Mouse (Mus musculus): ENCODE measurements around the gene Zfp280d. TPM values are rescaled to one million over a fixed set of nuclear protein-coding genes. Genes with fewer than 3 reads are reported as not detected.
"Not testable (repeated sequence)": the region's sequence is repeated elsewhere in the genome, so short reads cannot be mapped to it uniquely, and the experiment has no call there.

Zfp280d gene
- total RNA-seq, 2 experiments from 2014 or later = 99.8 to 208 TPM

DNA sequence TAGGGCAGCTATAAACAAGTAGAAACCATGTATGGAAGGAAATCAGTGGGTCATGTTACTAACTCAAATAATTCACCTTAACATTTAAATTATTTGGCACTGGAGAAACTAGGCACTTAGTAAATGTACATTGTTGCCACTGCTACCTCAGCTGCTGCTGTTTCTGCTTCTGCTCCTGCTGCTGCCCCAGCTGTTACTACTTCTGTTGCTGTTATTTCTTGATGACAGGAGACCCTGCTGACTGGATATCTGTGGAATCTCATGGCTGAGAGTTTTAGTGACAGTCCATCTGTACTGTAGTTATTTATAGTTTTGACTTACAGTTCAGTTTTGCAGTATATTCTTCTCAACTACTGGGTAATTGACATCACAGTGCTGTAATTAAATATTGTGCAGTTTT, 69.2 kb downstream of the Zfp280d start:
- ATAC-seq (replicated peaks; ENCODE audit: low FRiP score, poor library complexity, severe bottlenecking) = no peak

DNA sequence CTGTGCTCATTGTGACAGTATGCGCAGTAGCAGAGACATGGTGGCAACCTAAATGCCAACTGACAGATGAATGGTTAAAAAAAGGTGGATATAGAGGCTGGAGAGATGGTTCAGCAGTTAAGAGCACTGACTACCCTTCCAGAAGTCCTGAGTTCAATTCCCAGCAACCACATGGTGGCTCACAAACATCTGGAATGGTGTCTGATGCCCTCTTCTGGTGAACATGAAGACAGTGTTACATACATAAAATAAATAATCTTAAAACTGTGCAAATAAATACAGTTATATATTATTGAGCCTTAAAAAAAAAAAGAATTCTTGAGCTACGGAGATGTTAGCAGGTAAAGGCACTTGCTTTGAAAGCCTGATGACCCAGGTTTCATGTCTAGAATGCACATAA, 97.7 kb downstream of the Zfp280d start:
- ATAC-seq (replicated peaks; ENCODE audit: low FRiP score, poor library complexity, severe bottlenecking) = no peak

GRCm38 (mm10) chr9:72374074-72374473, 99.4 kb downstream of the Zfp280d start:
- ATAC-seq (replicated peaks; ENCODE audit: low FRiP score, poor library complexity, severe bottlenecking) = 0 out of 2 replicates have a peak, but pooled peaks have one; percentile 54

- ATAC-seq (replicated peaks; ENCODE audit: low FRiP score, poor library complexity, severe bottlenecking) = no peak
These were observed 100.3 kb downstream of the Zfp280d start for GRCm38 (mm10) chr9:72374996-72375395.

DNA sequence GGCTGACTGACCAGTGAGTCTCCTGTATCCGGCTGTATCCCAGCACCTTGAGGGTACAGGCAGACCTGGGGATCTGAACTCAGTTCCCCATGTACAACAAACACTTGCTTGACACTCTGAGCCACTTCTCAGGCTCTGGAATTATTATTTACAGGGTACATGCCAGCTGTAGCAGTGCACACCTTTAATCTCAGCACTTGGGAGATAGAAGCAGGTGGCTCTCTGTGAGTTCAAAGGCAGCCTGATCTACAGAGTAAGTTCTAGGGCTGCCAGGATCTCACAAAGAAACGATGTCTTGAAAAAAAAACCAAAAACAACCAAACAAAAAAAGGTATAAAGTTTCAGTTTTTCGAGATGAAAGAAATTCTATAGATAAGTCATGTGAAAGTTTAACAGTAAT, 101.0 kb downstream of the Zfp280d start:
- ATAC-seq (replicated peaks; ENCODE audit: low FRiP score, poor library complexity, severe bottlenecking) = no peak

- no peak for ATAC-seq (replicated peaks; ENCODE audit: low FRiP score, poor library complexity, severe bottlenecking)
These were observed 111.1 kb downstream of the Zfp280d start for GRCm38 (mm10) chr9:72385786-72386185.

- no peak for ATAC-seq (replicated peaks; ENCODE audit: low FRiP score, poor library complexity, severe bottlenecking)
These were observed 114.3 kb downstream of the Zfp280d start for GRCm38 (mm10) chr9:72388934-72389333.

DNA sequence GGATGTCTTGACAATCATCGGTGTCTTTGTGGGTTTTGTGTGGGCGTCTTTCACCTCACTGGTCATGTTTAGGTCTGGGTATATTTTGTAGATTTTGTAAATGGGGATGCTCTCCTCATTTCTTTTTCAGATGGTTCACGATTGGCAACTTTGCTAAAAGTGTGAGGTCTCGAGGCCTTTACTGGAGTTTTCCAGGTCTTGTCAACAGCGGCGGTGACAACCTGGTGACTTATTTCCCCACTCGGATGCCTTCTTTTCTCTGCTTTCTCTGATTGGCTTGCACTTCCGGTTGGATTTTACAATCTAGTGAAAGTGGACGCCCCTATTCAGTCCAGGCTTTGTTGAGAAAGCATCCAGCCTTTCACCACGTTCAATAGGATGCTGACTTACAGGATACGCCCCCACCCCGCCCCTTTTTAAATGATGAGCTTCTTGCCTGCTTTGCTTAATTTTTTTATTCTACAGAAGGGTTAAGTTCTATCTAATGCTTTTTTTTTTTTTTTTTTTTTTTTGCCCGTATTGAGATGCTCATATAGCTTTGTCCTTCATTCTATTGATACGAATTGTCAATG, 114.9 kb downstream of the Zfp280d start:
- no peak for ATAC-seq (replicated peaks; ENCODE audit: low FRiP score, poor library complexity, severe bottlenecking)

GRCm38 (mm10) chr9:72390321-72391077, 115.8 kb downstream of the Zfp280d start:
- ATAC-seq (replicated peaks; ENCODE audit: low FRiP score, poor library complexity, severe bottlenecking) = no peak

DNA sequence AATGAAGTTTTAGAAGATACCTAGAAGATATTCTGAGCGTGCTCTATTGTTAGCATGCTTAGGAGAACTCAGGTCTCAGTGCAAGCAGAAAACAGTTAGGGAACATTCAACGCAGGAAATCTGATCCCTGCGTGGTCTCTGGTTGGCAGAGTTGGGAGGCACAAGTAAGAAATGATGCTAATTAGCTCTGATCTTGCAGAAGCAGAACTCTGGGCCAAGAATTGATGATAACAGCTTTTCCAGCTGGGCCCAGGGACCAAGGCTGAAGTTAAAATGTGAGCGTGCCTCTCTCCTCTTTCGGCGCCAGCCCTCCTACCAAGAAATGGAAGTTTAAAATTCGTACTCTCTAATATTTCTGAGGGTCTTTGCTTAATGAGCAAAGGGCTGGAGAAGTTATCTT, 118.0 kb downstream of the Zfp280d start:
- no peak for ATAC-seq (replicated peaks; ENCODE audit: low FRiP score, poor library complexity, severe bottlenecking)

DNA sequence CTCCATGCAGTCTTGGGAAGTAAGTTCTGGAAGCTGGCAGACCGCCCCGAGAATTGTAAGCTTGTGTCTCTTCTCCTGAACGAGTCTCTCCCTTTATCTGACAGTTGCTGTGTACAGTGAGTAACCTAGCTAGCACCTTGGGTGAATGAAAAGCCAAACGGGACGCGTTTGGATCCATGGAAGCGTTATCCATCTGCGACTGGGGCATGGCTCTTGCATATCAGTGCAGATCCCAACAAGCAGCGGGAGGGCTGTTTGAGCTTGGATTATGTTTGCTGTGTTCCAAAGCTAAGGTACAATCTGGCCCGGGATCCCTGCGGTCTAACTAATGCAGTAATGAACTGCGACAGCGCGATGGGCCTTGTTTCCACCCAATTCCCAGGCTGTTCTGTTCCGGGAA, 118.6 kb downstream of the Zfp280d start:
- no peak for ATAC-seq (replicated peaks; ENCODE audit: low FRiP score, poor library complexity, severe bottlenecking)

DNA sequence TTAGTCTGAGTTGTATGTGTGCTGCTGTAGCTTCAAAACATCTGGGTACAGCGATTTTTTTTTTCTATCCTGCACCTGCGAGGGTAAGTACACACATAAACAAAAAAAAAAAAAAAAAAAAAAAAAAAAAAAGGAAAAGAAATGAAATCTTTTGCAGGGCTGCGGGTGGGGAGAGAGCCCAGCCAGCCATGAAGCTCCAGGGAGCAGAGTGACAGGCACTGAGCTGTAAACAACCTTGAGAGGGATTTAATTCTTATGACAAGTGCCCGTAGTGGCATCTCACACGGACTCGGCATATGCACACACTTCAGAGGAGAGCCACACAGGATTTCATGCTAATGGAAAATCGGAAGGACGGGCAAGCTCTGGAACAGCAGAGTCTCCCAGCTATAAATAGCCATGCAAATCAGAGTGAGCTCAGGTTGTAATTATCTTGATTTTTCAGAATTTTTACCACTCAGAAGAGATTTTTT, 119.2 kb downstream of the Zfp280d start:
- ATAC-seq (replicated peaks; ENCODE audit: low FRiP score, poor library complexity, severe bottlenecking) = no peak

DNA sequence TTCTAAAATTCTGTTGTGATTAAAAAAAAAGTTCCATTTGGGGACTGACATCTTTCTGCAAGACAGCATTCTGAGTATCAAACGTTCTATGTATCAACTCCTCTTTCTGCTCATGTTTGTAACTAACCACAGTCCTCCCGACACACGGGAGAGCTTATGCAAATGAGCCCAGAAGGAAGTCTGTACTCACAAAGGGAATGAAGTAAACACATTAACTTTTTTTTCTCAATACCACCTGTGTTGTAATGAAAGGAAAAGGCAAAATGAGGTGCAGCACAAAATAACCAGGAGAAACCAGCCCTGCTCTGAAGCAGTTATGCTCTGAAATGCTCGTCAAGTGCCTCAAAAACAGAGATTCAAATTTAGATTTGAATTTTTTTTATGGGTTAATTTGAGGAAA, 125.5 kb downstream of the Zfp280d start:
- no peak for ATAC-seq (replicated peaks; ENCODE audit: low FRiP score, poor library complexity, severe bottlenecking)

- ATAC-seq (replicated peaks; ENCODE audit: low FRiP score, poor library complexity, severe bottlenecking) = not testable (repeated sequence)
These were observed 127.1 kb downstream of the Zfp280d start for GRCm38 (mm10) chr9:72401769-72402168.

DNA sequence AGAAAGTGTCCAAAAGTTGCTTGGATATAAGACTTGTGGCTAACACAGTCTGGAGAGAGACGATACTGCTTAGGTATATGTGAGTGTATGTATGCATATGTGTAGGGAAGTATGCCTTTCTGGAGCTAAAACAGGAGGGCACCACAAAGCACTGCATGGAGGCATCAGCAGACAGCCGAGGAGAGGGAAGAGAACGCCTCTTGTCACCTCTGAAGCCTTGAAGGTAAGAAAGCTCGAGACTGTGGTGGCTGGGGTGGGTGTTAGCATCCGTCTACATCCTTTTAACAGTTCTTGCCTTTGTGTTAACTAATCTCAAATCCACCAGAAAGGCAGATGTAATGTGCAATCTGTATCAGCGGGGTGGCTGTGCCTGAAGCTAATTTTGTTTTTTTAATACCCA, 128.8 kb downstream of the Zfp280d start:
- no peak for ATAC-seq (replicated peaks; ENCODE audit: low FRiP score, poor library complexity, severe bottlenecking)

DNA sequence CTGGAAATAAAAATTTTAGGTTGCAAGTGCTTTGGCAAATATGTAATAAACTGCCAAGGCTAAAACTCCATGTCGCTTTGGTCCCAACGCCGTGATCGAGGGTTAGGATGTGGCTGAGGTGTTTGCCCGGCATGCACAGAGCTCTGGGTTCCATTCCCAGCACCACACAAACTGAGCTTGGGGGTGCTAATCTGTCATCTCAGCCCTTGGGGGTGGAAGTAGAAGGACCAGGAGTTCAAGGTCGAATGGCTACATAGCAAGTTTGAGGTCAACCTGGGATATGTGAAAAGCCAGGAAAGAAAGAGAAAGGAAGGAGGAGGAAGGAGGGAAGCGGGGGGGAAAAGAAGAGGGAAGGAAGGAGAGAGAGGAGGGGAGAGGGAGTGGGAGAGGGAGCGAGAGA, 129.8 kb downstream of the Zfp280d start:
- ATAC-seq (replicated peaks; ENCODE audit: low FRiP score, poor library complexity, severe bottlenecking) = no peak

DNA sequence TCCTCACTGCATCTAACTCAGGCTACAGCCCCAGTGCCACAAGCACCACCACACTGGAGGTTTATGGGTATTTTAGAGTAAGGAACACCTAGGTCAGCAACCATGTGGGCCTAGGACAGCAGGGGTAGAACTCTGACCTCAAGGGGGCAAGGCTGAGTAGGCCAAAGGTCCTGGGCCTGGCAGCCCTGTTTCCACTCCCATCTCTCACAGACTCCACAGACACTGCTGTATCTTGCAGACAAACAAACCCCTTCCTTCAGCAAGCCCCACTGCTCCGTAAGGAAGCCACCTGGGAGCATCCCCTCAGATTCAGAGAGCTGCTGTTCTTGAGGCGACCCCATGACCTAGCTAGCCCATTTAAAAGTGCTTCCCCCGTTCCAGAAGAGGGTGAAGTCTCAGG, 130.3 kb downstream of the Zfp280d start:
- ATAC-seq (replicated peaks; ENCODE audit: low FRiP score, poor library complexity, severe bottlenecking) = no peak

- ATAC-seq (replicated peaks; ENCODE audit: low FRiP score, poor library complexity, severe bottlenecking) = no peak
These were observed 131.4 kb downstream of the Zfp280d start for GRCm38 (mm10) chr9:72405882-72406638.

GRCm38 (mm10) chr9:72408131-72408586, 133.5 kb downstream of the Zfp280d start:
- ATAC-seq (replicated peaks; ENCODE audit: low FRiP score, poor library complexity, severe bottlenecking) = peak; percentile 75

- peak; percentile 85 for ATAC-seq (replicated peaks; ENCODE audit: low FRiP score, poor library complexity, severe bottlenecking)
These were observed 134.9 kb downstream of the Zfp280d start for GRCm38 (mm10) chr9:72409381-72410225.
